Mouse (Mus musculus): ENCODE measurements around the gene Slc39a11. TPM values are rescaled to one million over a fixed set of nuclear protein-coding genes. Genes with fewer than 3 reads are reported as not detected.

Gene Slc39a11
- polyA plus RNA-seq, 1 experiment from 2014 or later, result 56.6 TPM

DNA sequence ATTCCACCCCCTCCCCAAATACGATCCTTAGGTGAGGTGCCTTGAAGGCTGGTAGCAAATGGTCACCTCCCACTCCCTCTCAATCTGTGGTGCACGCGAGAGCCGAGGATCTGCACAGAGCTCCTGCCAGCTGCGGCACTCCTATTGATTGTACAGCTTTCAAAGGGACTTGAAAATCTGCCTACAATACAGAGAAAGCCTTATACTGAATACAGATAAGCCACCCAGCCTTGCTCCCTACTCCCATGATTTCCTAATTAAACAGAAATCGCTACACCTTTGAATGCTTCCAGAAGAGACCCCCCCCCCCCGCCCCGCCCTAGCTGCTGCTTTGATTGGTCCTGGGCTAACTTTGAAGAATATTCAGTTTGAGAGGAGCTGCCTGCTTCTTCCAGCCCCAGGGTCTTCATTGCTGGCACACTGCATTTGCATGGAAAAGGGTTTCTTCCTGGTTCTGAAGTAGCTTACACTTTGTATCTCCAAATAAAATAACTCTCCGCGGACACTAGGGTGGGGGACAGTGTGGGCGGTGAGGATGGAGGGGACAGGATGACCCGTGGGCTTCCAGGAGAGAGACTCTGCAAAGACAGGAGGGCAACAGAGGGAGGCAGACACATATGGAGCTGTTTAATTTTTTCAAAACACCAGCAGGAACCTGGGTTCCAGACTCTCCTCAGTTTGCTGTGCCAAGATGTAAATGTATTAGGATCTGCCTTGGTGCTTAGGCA lies 48.1 kb downstream of the Slc39a11 start:
- peak; percentile 61 for ATAC-seq (ENCODE audit: low FRiP score, low TSS enrichment)

DNA sequence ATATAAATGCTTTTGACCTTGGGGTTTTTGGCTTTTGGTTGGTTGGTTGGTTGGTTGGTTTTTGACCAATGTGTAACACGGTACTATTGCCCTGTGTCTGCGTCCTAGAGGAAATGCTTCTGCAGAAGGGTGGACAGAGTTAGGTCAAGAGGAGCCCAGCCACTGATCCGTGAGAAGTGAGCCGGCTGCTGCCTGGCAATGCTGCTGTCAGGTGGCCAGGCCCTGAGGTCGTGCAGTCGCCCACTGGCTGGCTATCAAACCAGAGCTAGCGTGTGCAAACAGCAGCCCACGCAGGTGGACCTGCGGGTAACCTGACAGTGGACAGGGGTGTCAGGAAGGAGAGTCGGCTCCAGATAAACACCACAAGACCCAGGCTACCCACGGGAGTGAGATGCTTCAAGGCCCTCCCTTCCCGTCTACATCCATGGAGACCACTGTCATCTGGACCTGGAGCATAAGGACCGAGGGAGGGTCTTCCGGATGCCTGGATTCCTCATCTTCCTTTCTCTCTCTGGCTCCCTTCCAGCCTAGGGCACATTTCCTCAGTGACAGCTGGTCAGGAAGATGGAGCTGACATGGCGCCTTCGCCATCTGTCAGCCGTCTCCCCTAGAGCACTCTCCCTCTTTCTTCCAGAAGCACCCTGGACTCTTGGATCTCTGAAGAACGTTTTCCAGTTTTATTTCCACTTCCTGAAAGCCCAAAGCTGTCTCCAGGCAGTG lies 49.2 kb downstream of the Slc39a11 start:
- Histone ChIP-seq H3K4me1 (replicated peaks; ENCODE audit: control insufficient read depth, insufficient read depth) (no peaks in the 10 kb centered on the region), H3K4me2 (replicated peaks; ENCODE audit: low read depth) (no peak overlapping the region), H3K4me3 (ENCODE audit: low read depth, low read length) (no peak overlapping the region), H3K9me3 (ENCODE audit: control insufficient read depth, low read length) (no peaks in the 10 kb centered on the region), H3K27ac (replicated peaks) (no peak overlapping the region), H3K9ac (ENCODE audit: low read length) (no peak overlapping the region), H3K27me3 (ENCODE audit: control insufficient read depth, insufficient read depth, low read length) (no peaks in the 10 kb centered on the region), H3K36me3 (ENCODE audit: control insufficient read depth, insufficient read depth, low read length) (no peaks in the 10 kb centered on the region)
- 80% methylated on average over 18 of the region's 18 CpGs for WGBS
- ATAC-seq (ENCODE audit: low FRiP score, low TSS enrichment) (no peak), DNase-seq (ENCODE audit: low spot score) (no peak)
- TF ChIP-seq EP300 (optimal IDR thresholded peaks at IDR 0.05) (no peak), CTCF (IDR thresholded peaks at IDR 0.05; ENCODE audit: low read depth) (no peak)

More for the DNA sequence above, 48.1 kb downstream of the Slc39a11 start:
- TF ChIP-seq CTCF (IDR thresholded peaks at IDR 0.05; ENCODE audit: low read depth), result no peak
- TF ChIP-seq EP300 (optimal IDR thresholded peaks at IDR 0.05), result no peak
- H3K4me1 ChIP-seq (replicated peaks; ENCODE audit: control insufficient read depth, insufficient read depth), result no peaks in the 10 kb centered on the region
- no peaks in the 10 kb centered on the region for H3K27me3 ChIP-seq (ENCODE audit: control insufficient read depth, insufficient read depth, low read length)
- H3K27ac ChIP-seq (replicated peaks), result no peak overlapping the region
- 57% methylated on average over 12 of the region's 12 CpGs for WGBS
- H3K9me3 ChIP-seq (ENCODE audit: control insufficient read depth, low read length), result no peaks in the 10 kb centered on the region
- H3K36me3 ChIP-seq (ENCODE audit: control insufficient read depth, insufficient read depth, low read length), result no peaks in the 10 kb centered on the region
- peak; percentile 48 for DNase-seq (ENCODE audit: low spot score)
- H3K4me3 ChIP-seq (ENCODE audit: low read depth, low read length), result no peak overlapping the region
- no peak overlapping the region for H3K4me2 ChIP-seq (replicated peaks; ENCODE audit: low read depth)
- no peak overlapping the region for H3K9ac ChIP-seq (ENCODE audit: low read length)

DNA sequence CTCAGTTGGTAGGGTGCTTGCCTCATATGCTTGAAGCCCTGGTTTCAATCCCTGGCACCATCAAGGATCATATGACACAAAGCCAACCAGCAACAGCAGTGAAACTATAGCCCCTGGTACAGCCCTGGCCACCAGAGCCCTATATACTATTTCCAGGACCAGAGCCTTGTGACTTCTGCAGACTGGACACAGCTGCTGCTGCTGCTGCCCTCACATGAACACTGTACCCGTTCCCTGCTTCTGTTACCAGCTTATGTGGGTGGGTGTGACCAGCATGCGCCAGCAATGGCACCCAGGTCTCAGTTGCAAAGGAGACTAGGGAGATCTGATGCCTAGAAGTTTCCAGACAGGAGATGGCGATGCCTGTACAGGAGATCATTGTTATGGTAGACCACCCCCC lies 52.2 kb downstream of the Slc39a11 start:
- no peaks in the 10 kb centered on the region for H3K36me3 ChIP-seq (ENCODE audit: control insufficient read depth, insufficient read depth, low read length)
- no peak overlapping the region for H3K4me2 ChIP-seq (replicated peaks; ENCODE audit: low read depth)
- H3K9me3 ChIP-seq (ENCODE audit: control insufficient read depth, low read length), result no peaks in the 10 kb centered on the region
- ATAC-seq (ENCODE audit: low FRiP score, low TSS enrichment), result no peak
- no peaks in the 10 kb centered on the region for H3K4me1 ChIP-seq (replicated peaks; ENCODE audit: control insufficient read depth, insufficient read depth)
- no peak overlapping the region for H3K9ac ChIP-seq (ENCODE audit: low read length)
- no peak overlapping the region for H3K27ac ChIP-seq (replicated peaks)
- DNase-seq (ENCODE audit: low spot score), result no peak
- H3K4me3 ChIP-seq (ENCODE audit: low read depth, low read length), result no peak overlapping the region
- TF ChIP-seq EP300 (optimal IDR thresholded peaks at IDR 0.05) (no peak), CTCF (IDR thresholded peaks at IDR 0.05; ENCODE audit: low read depth) (no peak)
- WGBS, result 88% methylated on average over 3 of the region's 3 CpGs
- no peaks in the 10 kb centered on the region for H3K27me3 ChIP-seq (ENCODE audit: control insufficient read depth, insufficient read depth, low read length)

DNA sequence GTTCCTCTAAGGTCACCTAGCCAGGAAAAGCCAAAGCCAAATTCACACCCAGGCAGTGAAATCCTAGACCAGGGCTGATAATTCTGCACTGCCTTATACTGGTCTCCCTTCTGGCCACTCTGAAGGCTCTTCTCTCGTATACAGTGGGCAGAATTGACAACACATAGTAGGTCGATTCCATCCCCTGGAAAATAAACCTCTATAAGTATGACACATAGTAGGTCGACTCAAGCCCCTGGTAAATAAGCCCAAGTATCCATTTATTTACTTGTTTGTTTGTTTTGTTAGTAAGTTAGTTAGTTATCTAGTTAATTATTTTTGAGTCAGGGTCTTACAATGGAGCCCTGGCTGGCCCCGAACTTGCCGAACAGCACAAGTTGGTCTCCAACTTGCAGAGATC lies 54.7 kb downstream of the Slc39a11 start:
- DNase-seq (ENCODE audit: low spot score), result no peak

DNA sequence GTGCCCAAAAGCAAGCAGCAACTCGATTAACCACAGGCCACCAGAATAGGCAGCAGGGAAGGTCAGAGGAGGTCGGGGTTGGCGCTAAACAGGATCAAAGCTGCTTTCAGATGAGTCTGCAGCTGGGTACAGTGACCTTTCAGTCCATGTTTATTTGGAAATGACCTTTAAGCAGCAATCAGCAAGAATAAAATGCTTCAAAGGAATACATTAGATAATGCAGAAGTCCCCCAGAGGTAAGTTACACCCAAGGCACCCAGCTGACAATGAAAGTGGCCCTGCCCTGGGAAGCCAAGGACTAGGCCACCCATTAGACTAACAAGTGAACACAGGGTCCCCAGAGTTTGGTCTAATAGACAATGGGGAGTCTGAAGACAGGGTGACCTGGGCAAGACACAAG lies 60.9 kb downstream of the Slc39a11 start:
- no peak for ATAC-seq (ENCODE audit: low FRiP score, low TSS enrichment)
- 44% methylated on average over 3 of the region's 3 CpGs for WGBS
- no peaks in the 10 kb centered on the region for H3K27me3 ChIP-seq (ENCODE audit: control insufficient read depth, insufficient read depth, low read length)

More for the DNA sequence above, 54.7 kb downstream of the Slc39a11 start:
- no peak for ATAC-seq (ENCODE audit: low FRiP score, low TSS enrichment)
- 80% methylated on average over 5 of the region's 5 CpGs for WGBS
- Histone ChIP-seq H3K4me1 (replicated peaks; ENCODE audit: control insufficient read depth, insufficient read depth) (no peaks in the 10 kb centered on the region), H3K4me3 (ENCODE audit: low read depth, low read length) (no peak overlapping the region), H3K4me2 (replicated peaks; ENCODE audit: low read depth) (no peak overlapping the region), H3K9me3 (ENCODE audit: control insufficient read depth, low read length) (no peaks in the 10 kb centered on the region), H3K36me3 (ENCODE audit: control insufficient read depth, insufficient read depth, low read length) (no peaks in the 10 kb centered on the region), H3K27ac (replicated peaks) (no peak overlapping the region), H3K27me3 (ENCODE audit: control insufficient read depth, insufficient read depth, low read length) (no peaks in the 10 kb centered on the region), H3K9ac (ENCODE audit: low read length) (no peak overlapping the region)
- TF ChIP-seq EP300 (optimal IDR thresholded peaks at IDR 0.05) (no peak), CTCF (IDR thresholded peaks at IDR 0.05; ENCODE audit: low read depth) (no peak)

DNA sequence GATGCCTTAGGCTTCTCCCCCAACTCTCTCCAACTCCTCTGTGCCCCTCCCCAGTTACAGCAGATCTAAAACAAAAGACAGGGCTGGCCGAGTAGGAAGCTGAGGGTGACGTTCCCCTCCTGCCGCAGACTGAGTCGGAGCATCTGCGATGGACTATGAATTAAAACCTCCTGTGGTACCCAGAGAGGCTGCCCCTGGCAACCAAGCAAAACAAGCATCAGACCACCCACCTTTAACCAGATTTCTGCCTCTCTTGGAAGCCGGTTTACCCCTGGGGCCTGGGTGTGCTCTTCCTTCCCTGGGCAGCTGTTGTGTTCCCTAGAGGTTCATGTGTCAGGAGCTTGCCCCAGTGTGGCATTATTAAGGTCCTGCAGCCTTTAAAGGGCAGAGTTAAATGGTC lies 63.5 kb downstream of the Slc39a11 start:
- TF ChIP-seq CTCF (IDR thresholded peaks at IDR 0.05; ENCODE audit: low read depth) (no peak), EP300 (optimal IDR thresholded peaks at IDR 0.05) (no peak)
- WGBS, result 62% methylated on average over 6 of the region's 6 CpGs
- no peaks in the 10 kb centered on the region for H3K27me3 ChIP-seq (ENCODE audit: control insufficient read depth, insufficient read depth, low read length)
- ATAC-seq (ENCODE audit: low FRiP score, low TSS enrichment) (no peak), DNase-seq (ENCODE audit: low spot score) (no peak)
- H3K4me2 ChIP-seq (replicated peaks; ENCODE audit: low read depth), result no peak overlapping the region
- H3K4me3 ChIP-seq (ENCODE audit: low read depth, low read length), result no peak overlapping the region
- H3K9ac ChIP-seq (ENCODE audit: low read length), result no peak overlapping the region
- no peaks in the 10 kb centered on the region for H3K9me3 ChIP-seq (ENCODE audit: control insufficient read depth, low read length)
- H3K4me1 ChIP-seq (replicated peaks; ENCODE audit: control insufficient read depth, insufficient read depth), result no peaks in the 10 kb centered on the region
- H3K27ac ChIP-seq (replicated peaks), result no peak overlapping the region
- H3K36me3 ChIP-seq (ENCODE audit: control insufficient read depth, insufficient read depth, low read length), result no peaks in the 10 kb centered on the region

More for the DNA sequence above, 60.9 kb downstream of the Slc39a11 start:
- no peaks in the 10 kb centered on the region for H3K9me3 ChIP-seq (ENCODE audit: control insufficient read depth, low read length)
- TF ChIP-seq EP300 (optimal IDR thresholded peaks at IDR 0.05) (no peak), CTCF (IDR thresholded peaks at IDR 0.05; ENCODE audit: low read depth) (no peak)
- H3K27ac ChIP-seq (replicated peaks), result no peak overlapping the region
- no peaks in the 10 kb centered on the region for H3K4me1 ChIP-seq (replicated peaks; ENCODE audit: control insufficient read depth, insufficient read depth)
- no peak for DNase-seq (ENCODE audit: low spot score)
- H3K36me3 ChIP-seq (ENCODE audit: control insufficient read depth, insufficient read depth, low read length), result no peaks in the 10 kb centered on the region
- H3K9ac ChIP-seq (ENCODE audit: low read length), result no peak overlapping the region
- H3K4me3 ChIP-seq (ENCODE audit: low read depth, low read length), result no peak overlapping the region
- H3K4me2 ChIP-seq (replicated peaks; ENCODE audit: low read depth), result no peak overlapping the region
